ENCODE assay signal across 7 mouse cellular contexts in genomic region chr9:62491104-62491503, GRCm38 (mm10). TPM values are rescaled to one million over a fixed set of nuclear protein-coding genes. Genes with fewer than 3 reads are reported as not detected.
DNase-seq lines count a peak whose midpoint lies in the region; ATAC-seq and TF ChIP-seq lines count a peak whose summit lies in the region.

No protein-coding gene starts in this region.

- intact Hi-C loops in gastrocnemius, adult 2 months (cut with DNase I), result no loop called here

- ATAC-seq in megakaryocyte-erythroid progenitor cell, adult 5-6 weeks (replicated peaks; ENCODE audit: low FRiP score, low TSS enrichment, poor library complexity, severe bottlenecking), result peak; percentile 93
- no peak for ATAC-seq in hindbrain, embryonic 13.5 days (ENCODE audit: low FRiP score)

- no peaks in the 10 kb centered on the region for H3K27me3 ChIP-seq in hindbrain, embryonic 13.5 days

- no peaks in the 10 kb centered on the region for H3K9me3 ChIP-seq in hindbrain, embryonic 13.5 days

- H3K27ac ChIP-seq in gastrocnemius, adult 2 months, result peak overlapping the region; percentile 66
- no peak overlapping the region for H3K27ac ChIP-seq in hindbrain, embryonic 13.5 days

- H3K4me1 ChIP-seq in hindbrain, embryonic 13.5 days (replicated peaks), result peaks cover 26% of the 10 kb centered on the region

- peak; percentile 38 for TF ChIP-seq CTCF in gastrocnemius, adult 2 months (IDR thresholded peaks at IDR 0.05)

- WGBS in hindbrain, embryonic 13.5 days, result 70% methylated on average over 3 of the region's 3 CpGs

- H3K36me3 ChIP-seq in hindbrain, embryonic 13.5 days, result peaks cover 6% of the 10 kb centered on the region

- H3K9ac ChIP-seq in hindbrain, embryonic 13.5 days, result no peak overlapping the region

- peak; percentile 48 for DNase-seq in thymus, postnatal 4 days
- DNase-seq in thymus, postnatal 14 days, result no peak
- peak; percentile 72 for DNase-seq in gastrocnemius, adult 2 months
- peak; percentile 42 for DNase-seq in kidney, adult 9 months
- DNase-seq in natural killer cell, adult 2 months (ENCODE audit: low spot score in 2 of 2), result no peak

- H3K4me2 ChIP-seq in hindbrain, embryonic 13.5 days, result no peak overlapping the region

- H3K4me3 ChIP-seq in gastrocnemius, adult 2 months, result no peak overlapping the region
- H3K4me3 ChIP-seq in hindbrain, embryonic 13.5 days, result no peak overlapping the region

RNA-seq across cellular contexts. Expression of gene Coro2b, which starts 45.7 kb away (rescaled TPM):
- total RNA-seq in gastrocnemius, adult 2 months (2021), result 1 to 10 TPM; 6.7 to 8.7 TPM
- 1.2 TPM in 1 of 2 replicates, not detected in the other for total RNA-seq in megakaryocyte-erythroid progenitor cell, adult 5-6 weeks (2014; fragmentation: Nextera tagmentation)
- total RNA-seq in megakaryocyte-erythroid progenitor cell, adult 5-6 weeks (2017), result not detected in 2 replicates
- polyA plus RNA-seq in hindbrain, embryonic 13.5 days (2015; fragmentation: Nextera tagmentation; extraction: Ambion mirVana), result 34.3 and 39.0 TPM in 2 replicates

Comparison
In these comparisons a context has a peak if more than half of its experiments do, and no peak if none do; other contexts are left out.
1. DNase-seq: peak in thymus, postnatal 4 days (single experiment), gastrocnemius, adult 2 months (single experiment) and kidney, adult 9 months (single experiment); none in thymus, postnatal 14 days (single experiment) and natural killer cell, adult 2 months (0 of 2).